ENCODE assay signal across 8 mouse cellular contexts in genomic region chr8:85841489-85841795, GRCm38 (mm10). TPM values are rescaled to one million over a fixed set of nuclear protein-coding genes. Genes with fewer than 3 reads are reported as not detected.
DNase-seq lines count a peak whose midpoint lies in the region; ATAC-seq and TF ChIP-seq lines count a peak whose summit lies in the region.

No protein-coding gene starts in this region.

- ATAC-seq in hindbrain, embryonic 15.5 days (ENCODE audit: low FRiP score, low read depth), result no peak

- H3K79me2 ChIP-seq in liver, adult 2 months (ENCODE audit: control insufficient read depth, insufficient read depth, low read length), result no peaks in the 10 kb centered on the region; the same call in 1 of the 2 replicates

- peak overlapping the region; percentile 82 for H3K4me3 ChIP-seq in liver, adult 2 months (ENCODE audit: insufficient read depth, low read depth, low read length)
- H3K4me3 ChIP-seq in cortical plate, adult 2 months (ENCODE audit: insufficient read depth, low read length), result peak overlapping the region; percentile 72
- H3K4me3 ChIP-seq in hindbrain, embryonic 15.5 days, result peak overlapping the region; percentile 78
- H3K4me3 ChIP-seq in megakaryocyte, embryonic 14.5 days (replicated peaks), result peak overlapping the region; percentile 96

- peak overlapping the region; percentile 92 for H3K9ac ChIP-seq in liver, adult 2 months (ENCODE audit: low read depth, low read length)
- peak overlapping the region; percentile 87; the same call in 1 of the 2 replicates for H3K9ac ChIP-seq in hindbrain, embryonic 15.5 days

- no peak for TF ChIP-seq POLR2A in liver, adult 2 months (IDR thresholded peaks at IDR 0.05; ENCODE audit: extremely low read depth, insufficient read depth, low read length)
- no peak for TF ChIP-seq POLR2A in cortical plate, adult 2 months (IDR thresholded peaks at IDR 0.05; ENCODE audit: extremely low read depth, insufficient read depth, low read length)

- H3K4me2 ChIP-seq in hindbrain, embryonic 15.5 days, result peak overlapping the region; percentile 82

- no peaks in the 10 kb centered on the region for H3K9me3 ChIP-seq in hindbrain, embryonic 15.5 days
- no peaks in the 10 kb centered on the region for H3K9me3 ChIP-seq in megakaryocyte, embryonic 14.5 days

- 2% methylated on average over 4 of the region's 4 CpGs for WGBS in liver, adult 2 months
- 22% methylated on average over 4 of the region's 4 CpGs for WGBS in hindbrain, embryonic 15.5 days

- peaks cover 6% of the 10 kb centered on the region for H3K36me3 ChIP-seq in liver, adult 2 months (ENCODE audit: control insufficient read depth, insufficient read depth, low read length)
- H3K36me3 ChIP-seq in hindbrain, embryonic 15.5 days, result peaks cover 8% of the 10 kb centered on the region
- H3K36me3 ChIP-seq in megakaryocyte, embryonic 14.5 days (replicated peaks; ENCODE audit: low read length), result peaks cover 24% of the 10 kb centered on the region

- H3K4me1 ChIP-seq in liver, adult 2 months (ENCODE audit: control insufficient read depth, insufficient read depth, low read length), result peaks cover 5% of the 10 kb centered on the region
- peaks cover 4% of the 10 kb centered on the region; the same call in 1 of the 2 replicates for H3K4me1 ChIP-seq in cortical plate, adult 2 months (ENCODE audit: control insufficient read depth, insufficient read depth, low read length)
- peaks cover 18% of the 10 kb centered on the region for H3K4me1 ChIP-seq in hindbrain, embryonic 15.5 days (replicated peaks)
- H3K4me1 ChIP-seq in megakaryocyte, embryonic 14.5 days, result peaks cover 41% of the 10 kb centered on the region

- peak; percentile 47 for DNase-seq in liver, adult 2 months (ENCODE audit: extremely low read depth, low read depth, low spot score)
- DNase-seq in liver, result no peak
- DNase-seq in right cerebral cortex, postnatal 10 days (ENCODE audit: low spot score in 2 of 2), result no peak
- no peak for DNase-seq in yolk sac, embryonic 10.5 days (ENCODE audit: low spot score)
- no peak for DNase-seq in retina, postnatal 1 day

- H3K27ac ChIP-seq in liver, adult 2 months (replicated peaks; ENCODE audit: insufficient read depth, low read depth, low read length), result peak overlapping the region; percentile 93
- H3K27ac ChIP-seq in cortical plate, adult 2 months (ENCODE audit: insufficient read depth, low read length), result 0 out of 2 replicates have a peak overlapping the region, but pooled peaks have one; percentile 98
- H3K27ac ChIP-seq in hindbrain, embryonic 15.5 days (replicated peaks), result peak overlapping the region; percentile 94; the same call in 1 of the 2 replicates

- no peaks in the 10 kb centered on the region for H3K27me3 ChIP-seq in liver, adult 2 months (ENCODE audit: control insufficient read depth, insufficient read depth, low read length)
- no peaks in the 10 kb centered on the region for H3K27me3 ChIP-seq in hindbrain, embryonic 15.5 days
- no peaks in the 10 kb centered on the region for H3K27me3 ChIP-seq in megakaryocyte, embryonic 14.5 days (replicated peaks)

- TF ChIP-seq CTCF in liver, adult 2 months (IDR thresholded peaks at IDR 0.05; ENCODE audit: low read depth, low read length), result no peak
- TF ChIP-seq CTCF in cortical plate, adult 2 months (IDR thresholded peaks at IDR 0.05; ENCODE audit: extremely low read depth, insufficient read depth, low read length), result no peak

RNA-seq across cellular contexts. Expression of gene Phkb, which starts 0.7 kb away (rescaled TPM):
- 17.0 and 25.7 TPM in 2 replicates for total RNA-seq in liver, adult 2 months (2014; rRNA removed)
- 4.1 and 4.7 TPM in 2 replicates for polyA plus RNA-seq in liver, adult 2 months (2012; rRNA removed)
- polyA plus RNA-seq in cortical plate, adult 2 months (2012; rRNA removed), result 26.9 and 27.1 TPM in 2 replicates
- 39.5 and 42.6 TPM in 2 replicates for polyA plus RNA-seq in hindbrain, embryonic 15.5 days (2015; fragmentation: Nextera tagmentation; extraction: Ambion mirVana)
- 1.7 and 2.5 TPM in 2 replicates for polyA plus RNA-seq in megakaryocyte, embryonic 14.5 days (2012; ENCODE audit: insufficient read depth, low replicate concordance)

RNA-seq across cellular contexts. Expression of gene Itfg1, which starts 0.7 kb away (rescaled TPM):
- 59.7 and 68.0 TPM in 2 replicates for total RNA-seq in liver, adult 2 months (2014; rRNA removed)
- polyA plus RNA-seq in liver, adult 2 months (2012; rRNA removed), result 13.0 and 16.1 TPM in 2 replicates
- 67.4 and 72.5 TPM in 2 replicates for polyA plus RNA-seq in cortical plate, adult 2 months (2012; rRNA removed)
- 188 and 193 TPM in 2 replicates for polyA plus RNA-seq in hindbrain, embryonic 15.5 days (2015; fragmentation: Nextera tagmentation; extraction: Ambion mirVana)
- 6.8 and 7.5 TPM in 2 replicates for polyA plus RNA-seq in megakaryocyte, embryonic 14.5 days (2012; ENCODE audit: insufficient read depth, low replicate concordance)
